Mouse (Mus musculus): ENCODE data around the gene Ulk4. TPM values are rescaled to one million over a fixed set of nuclear protein-coding genes. Genes with fewer than 3 reads are reported as not detected.
"Not testable (repeated sequence)": the region's sequence is repeated elsewhere in the genome, so short reads cannot be mapped to it uniquely, and the experiment has no call there.

Ulk4 gene
- polyA plus RNA-seq, 1 experiment from 2014 or later = 213 TPM

DNA sequence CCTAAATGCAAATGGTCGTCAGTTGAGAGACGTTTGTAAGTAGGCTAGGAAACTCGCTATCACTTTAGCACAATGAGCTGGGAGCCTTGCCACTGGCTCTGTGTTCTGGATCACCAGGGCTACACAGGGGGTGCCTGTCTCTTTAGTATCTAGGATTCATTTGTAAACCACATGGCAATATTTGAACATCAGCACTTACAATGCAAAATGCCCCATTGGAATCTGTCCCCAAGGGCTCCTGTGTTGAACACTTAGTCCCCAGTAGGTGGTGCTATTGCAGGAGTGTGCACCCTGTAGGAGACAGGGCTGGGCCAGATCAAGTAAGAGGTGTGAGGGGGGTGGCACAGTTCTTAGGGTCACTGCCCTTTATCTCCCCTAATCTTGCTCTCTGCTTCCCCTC, 217.7 kb downstream of the Ulk4 start:
- Histone ChIP-seq H3K9me3 (replicated peaks; ENCODE audit: control insufficient read depth, low read length) (no peaks in the 10 kb centered on the region), H3K4me3 (ENCODE audit: low read depth, low read length) (no peak overlapping the region), H3K36me3 (replicated peaks; ENCODE audit: control insufficient read depth, insufficient read depth, low read depth, low read length) (no peaks in the 10 kb centered on the region), H3K9ac (replicated peaks; ENCODE audit: low read length) (no peak overlapping the region), H3K27me3 (ENCODE audit: control insufficient read depth, insufficient read depth, low read length) (no peaks in the 10 kb centered on the region), H3K4me1 (ENCODE audit: control insufficient read depth, insufficient read depth, low read length) (no peaks in the 10 kb centered on the region), H3K27ac (replicated peaks; ENCODE audit: low read depth, low read length) (no peak overlapping the region), H3K4me2 (ENCODE audit: low read depth, low read length) (no peak overlapping the region)
- ATAC-seq (replicated peaks; ENCODE audit: insufficient number of reproducible peaks, low FRiP score, low TSS enrichment, low read depth) (peak; percentile 44; the same call in 1 of the 2 replicates), DNase-seq (ENCODE audit: low spot score) (peak; percentile 46)
- 95% methylated on average over 3 of the region's 3 CpGs for WGBS

DNA sequence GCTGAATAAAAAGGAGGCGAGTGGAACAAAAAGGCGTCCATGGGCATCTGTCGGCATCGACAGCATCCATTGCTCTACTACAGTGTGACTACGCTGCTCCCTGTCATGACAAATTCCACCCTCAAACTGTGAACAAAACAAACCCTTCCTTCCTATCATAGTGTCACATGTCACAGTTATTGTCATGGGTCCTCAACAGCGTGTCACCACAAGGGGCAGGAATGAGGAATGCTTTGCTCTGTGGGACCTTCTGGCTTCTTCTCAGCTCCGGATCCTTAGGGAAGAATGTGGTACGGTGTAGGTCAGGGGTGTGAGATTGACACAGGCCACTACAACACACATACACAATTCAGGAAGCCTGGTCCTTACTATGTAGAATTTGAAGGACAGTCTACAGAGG, 218.5 kb downstream of the Ulk4 start:
- 75% methylated on average over 8 of the region's 8 CpGs for WGBS
- ATAC-seq (replicated peaks; ENCODE audit: insufficient number of reproducible peaks, low FRiP score, low TSS enrichment, low read depth) (no peak), DNase-seq (ENCODE audit: low spot score) (no peak)
- H3K27me3 ChIP-seq (ENCODE audit: control insufficient read depth, insufficient read depth, low read length) = no peaks in the 10 kb centered on the region
- no peaks in the 10 kb centered on the region for H3K4me1 ChIP-seq (ENCODE audit: control insufficient read depth, insufficient read depth, low read length)
- no peak overlapping the region for H3K4me2 ChIP-seq (ENCODE audit: low read depth, low read length)
- H3K27ac ChIP-seq (replicated peaks; ENCODE audit: low read depth, low read length) = no peak overlapping the region
- H3K36me3 ChIP-seq (replicated peaks; ENCODE audit: control insufficient read depth, insufficient read depth, low read depth, low read length) = no peaks in the 10 kb centered on the region
- no peak overlapping the region for H3K9ac ChIP-seq (replicated peaks; ENCODE audit: low read length)
- no peak overlapping the region for H3K4me3 ChIP-seq (ENCODE audit: low read depth, low read length)
- H3K9me3 ChIP-seq (replicated peaks; ENCODE audit: control insufficient read depth, low read length) = no peaks in the 10 kb centered on the region

DNA sequence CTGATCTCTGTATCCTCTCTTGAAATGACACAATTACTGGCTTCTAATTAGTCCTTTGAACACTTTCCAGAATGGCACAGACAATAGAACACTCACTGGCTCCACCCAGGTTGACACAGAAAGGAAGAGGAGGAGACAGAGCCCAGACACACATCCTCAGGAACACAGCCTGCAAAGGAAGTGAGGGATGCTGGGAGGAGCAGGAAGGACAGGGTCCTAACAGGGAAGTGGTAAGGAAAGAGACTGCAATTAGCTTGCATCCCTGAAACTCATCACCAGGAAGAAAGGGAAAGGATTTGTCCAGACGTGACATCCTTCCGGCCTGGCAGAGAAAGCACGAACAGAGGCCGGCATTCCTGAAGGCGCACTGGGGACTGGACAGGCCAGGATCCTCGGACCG, 218.9 kb downstream of the Ulk4 start:
- Histone ChIP-seq H3K36me3 (replicated peaks; ENCODE audit: control insufficient read depth, insufficient read depth, low read depth, low read length) (no peaks in the 10 kb centered on the region), H3K27me3 (ENCODE audit: control insufficient read depth, insufficient read depth, low read length) (no peaks in the 10 kb centered on the region), H3K4me2 (ENCODE audit: low read depth, low read length) (no peak overlapping the region), H3K4me3 (ENCODE audit: low read depth, low read length) (no peak overlapping the region), H3K4me1 (ENCODE audit: control insufficient read depth, insufficient read depth, low read length) (no peaks in the 10 kb centered on the region), H3K9me3 (replicated peaks; ENCODE audit: control insufficient read depth, low read length) (no peaks in the 10 kb centered on the region), H3K27ac (replicated peaks; ENCODE audit: low read depth, low read length) (no peak overlapping the region), H3K9ac (replicated peaks; ENCODE audit: low read length) (no peak overlapping the region)
- ATAC-seq (replicated peaks; ENCODE audit: insufficient number of reproducible peaks, low FRiP score, low TSS enrichment, low read depth) (no peak), DNase-seq (ENCODE audit: low spot score) (no peak)
- 82% methylated on average over 7 of the region's 7 CpGs for WGBS

DNA sequence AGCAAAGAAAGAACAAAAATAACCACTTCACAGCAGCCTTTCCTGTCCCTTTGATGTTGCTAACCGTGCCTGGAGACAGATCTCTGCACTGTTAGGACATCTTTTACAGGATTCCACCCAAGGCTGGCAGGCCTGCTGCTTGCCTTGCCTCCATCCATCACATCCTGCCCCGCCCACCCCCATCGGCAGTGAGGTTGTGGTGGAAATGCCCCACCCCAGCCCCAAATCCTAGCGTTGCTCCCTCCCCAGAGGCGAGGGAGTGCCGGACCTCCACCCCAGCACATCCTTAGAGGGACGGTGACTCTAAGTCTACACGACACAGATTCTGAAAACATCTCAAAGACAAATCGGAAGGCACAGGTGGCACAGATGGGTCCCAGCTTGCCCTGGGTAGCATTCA, 219.6 kb downstream of the Ulk4 start:
- no peaks in the 10 kb centered on the region for H3K9me3 ChIP-seq (replicated peaks; ENCODE audit: control insufficient read depth, low read length)
- no peak for ATAC-seq (replicated peaks; ENCODE audit: insufficient number of reproducible peaks, low FRiP score, low TSS enrichment, low read depth)
- no peaks in the 10 kb centered on the region for H3K36me3 ChIP-seq (replicated peaks; ENCODE audit: control insufficient read depth, insufficient read depth, low read depth, low read length)
- H3K4me1 ChIP-seq (ENCODE audit: control insufficient read depth, insufficient read depth, low read length) = no peaks in the 10 kb centered on the region
- no peak overlapping the region for H3K4me3 ChIP-seq (ENCODE audit: low read depth, low read length)
- WGBS = 63% methylated on average over 9 of the region's 9 CpGs
- H3K27ac ChIP-seq (replicated peaks; ENCODE audit: low read depth, low read length) = no peak overlapping the region
- DNase-seq (ENCODE audit: low spot score) = no peak
- H3K4me2 ChIP-seq (ENCODE audit: low read depth, low read length) = no peak overlapping the region
- no peaks in the 10 kb centered on the region for H3K27me3 ChIP-seq (ENCODE audit: control insufficient read depth, insufficient read depth, low read length)
- H3K9ac ChIP-seq (replicated peaks; ENCODE audit: low read length) = no peak overlapping the region

DNA sequence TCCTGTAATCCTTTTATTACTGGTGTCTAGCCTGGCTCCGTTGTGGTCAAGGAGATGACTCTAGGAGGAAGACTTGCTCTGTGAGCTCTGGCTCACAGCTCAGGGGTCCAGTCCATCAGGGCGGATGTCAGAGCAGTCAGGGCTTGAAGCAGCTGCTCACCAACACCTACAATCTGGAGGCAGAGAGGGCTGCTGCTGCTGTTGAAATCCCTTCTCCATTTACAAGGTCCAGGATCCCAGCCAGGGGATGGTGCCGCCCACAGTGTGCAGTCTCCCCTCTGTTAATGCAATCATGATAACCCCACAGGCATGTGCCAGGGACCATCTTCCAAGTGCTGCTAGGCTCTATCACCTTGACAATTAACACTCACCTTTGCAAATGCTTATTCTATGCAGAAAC, 220.5 kb downstream of the Ulk4 start:
- WGBS = 80% methylated on average over 3 of the region's 3 CpGs

DNA sequence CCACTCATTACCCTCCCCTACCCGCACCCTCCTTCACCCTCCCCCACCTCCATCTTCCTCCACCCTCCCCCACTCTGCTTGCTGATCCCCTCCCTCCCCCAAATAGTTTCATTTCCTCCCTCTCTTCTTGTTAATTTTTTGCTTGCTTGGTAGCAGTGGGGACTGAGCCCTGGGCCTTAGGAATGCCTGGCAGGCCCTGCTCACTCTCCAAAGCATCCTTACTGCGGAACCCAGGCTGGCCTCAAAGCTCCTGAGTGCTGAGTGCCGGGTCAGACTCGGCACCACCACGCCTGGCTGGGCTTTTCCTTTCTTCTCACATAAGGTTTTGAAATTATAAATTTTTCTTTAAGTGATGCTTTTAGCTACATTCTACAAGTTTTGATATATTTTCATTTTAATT, 221.0 kb downstream of the Ulk4 start:
- ATAC-seq (replicated peaks; ENCODE audit: insufficient number of reproducible peaks, low FRiP score, low TSS enrichment, low read depth) (no peak), DNase-seq (ENCODE audit: low spot score) (no peak)
- H3K4me3 ChIP-seq (ENCODE audit: low read depth, low read length) = no peak overlapping the region
- H3K9me3 ChIP-seq (replicated peaks; ENCODE audit: control insufficient read depth, low read length) = no peaks in the 10 kb centered on the region
- no peaks in the 10 kb centered on the region for H3K4me1 ChIP-seq (ENCODE audit: control insufficient read depth, insufficient read depth, low read length)
- no peaks in the 10 kb centered on the region for H3K27me3 ChIP-seq (ENCODE audit: control insufficient read depth, insufficient read depth, low read length)
- no peak overlapping the region for H3K4me2 ChIP-seq (ENCODE audit: low read depth, low read length)
- H3K27ac ChIP-seq (replicated peaks; ENCODE audit: low read depth, low read length) = no peak overlapping the region
- no peak overlapping the region for H3K9ac ChIP-seq (replicated peaks; ENCODE audit: low read length)
- no peaks in the 10 kb centered on the region for H3K36me3 ChIP-seq (replicated peaks; ENCODE audit: control insufficient read depth, insufficient read depth, low read depth, low read length)
- 73% methylated on average over 5 of the region's 5 CpGs for whole genome bisulfite sequencing

More for the DNA sequence above, 220.5 kb downstream of the Ulk4 start:
- H3K4me3 ChIP-seq (ENCODE audit: low read depth, low read length) = no peak overlapping the region
- ATAC-seq (replicated peaks; ENCODE audit: insufficient number of reproducible peaks, low FRiP score, low TSS enrichment, low read depth) = no peak
- H3K4me1 ChIP-seq (ENCODE audit: control insufficient read depth, insufficient read depth, low read length) = no peaks in the 10 kb centered on the region
- no peak overlapping the region for H3K9ac ChIP-seq (replicated peaks; ENCODE audit: low read length)
- no peaks in the 10 kb centered on the region for H3K27me3 ChIP-seq (ENCODE audit: control insufficient read depth, insufficient read depth, low read length)
- H3K27ac ChIP-seq (replicated peaks; ENCODE audit: low read depth, low read length) = no peak overlapping the region
- no peak for DNase-seq (ENCODE audit: low spot score)
- H3K9me3 ChIP-seq (replicated peaks; ENCODE audit: control insufficient read depth, low read length) = no peaks in the 10 kb centered on the region
- H3K4me2 ChIP-seq (ENCODE audit: low read depth, low read length) = no peak overlapping the region
- no peaks in the 10 kb centered on the region for H3K36me3 ChIP-seq (replicated peaks; ENCODE audit: control insufficient read depth, insufficient read depth, low read depth, low read length)

DNA sequence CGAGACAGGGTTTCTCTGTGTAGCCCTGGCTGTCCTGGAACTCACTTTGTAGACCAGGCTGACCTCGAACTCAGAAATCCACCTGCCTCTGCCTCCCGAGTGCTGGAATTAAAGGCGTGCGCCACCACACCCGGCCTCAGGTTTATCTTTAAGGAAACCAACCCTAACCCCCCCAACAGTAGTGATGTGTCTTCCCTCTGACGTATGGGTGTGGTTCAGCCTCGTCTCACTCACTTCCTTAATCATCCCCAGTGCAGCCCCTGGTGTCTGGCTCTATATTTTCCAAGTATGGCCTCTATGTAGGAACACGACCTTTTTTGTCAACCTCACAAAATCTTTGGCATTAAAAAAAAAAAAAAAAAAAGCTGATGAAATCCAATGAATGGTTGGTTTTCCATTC, 231.3 kb downstream of the Ulk4 start:
- not testable (repeated sequence) for H3K4me2 ChIP-seq (ENCODE audit: low read depth, low read length); H3K27ac ChIP-seq (replicated peaks; ENCODE audit: low read depth, low read length); H3K4me1 ChIP-seq (ENCODE audit: control insufficient read depth, insufficient read depth, low read length); H3K9ac ChIP-seq (replicated peaks; ENCODE audit: low read length); ATAC-seq (replicated peaks; ENCODE audit: insufficient number of reproducible peaks, low FRiP score, low TSS enrichment, low read depth); H3K36me3 ChIP-seq (replicated peaks; ENCODE audit: control insufficient read depth, insufficient read depth, low read depth, low read length); H3K9me3 ChIP-seq (replicated peaks; ENCODE audit: control insufficient read depth, low read length); DNase-seq (ENCODE audit: low spot score); H3K4me3 ChIP-seq (ENCODE audit: low read depth, low read length); H3K27me3 ChIP-seq (ENCODE audit: control insufficient read depth, insufficient read depth, low read length)
- WGBS = 78% methylated on average over 8 of the region's 9 CpGs

DNA sequence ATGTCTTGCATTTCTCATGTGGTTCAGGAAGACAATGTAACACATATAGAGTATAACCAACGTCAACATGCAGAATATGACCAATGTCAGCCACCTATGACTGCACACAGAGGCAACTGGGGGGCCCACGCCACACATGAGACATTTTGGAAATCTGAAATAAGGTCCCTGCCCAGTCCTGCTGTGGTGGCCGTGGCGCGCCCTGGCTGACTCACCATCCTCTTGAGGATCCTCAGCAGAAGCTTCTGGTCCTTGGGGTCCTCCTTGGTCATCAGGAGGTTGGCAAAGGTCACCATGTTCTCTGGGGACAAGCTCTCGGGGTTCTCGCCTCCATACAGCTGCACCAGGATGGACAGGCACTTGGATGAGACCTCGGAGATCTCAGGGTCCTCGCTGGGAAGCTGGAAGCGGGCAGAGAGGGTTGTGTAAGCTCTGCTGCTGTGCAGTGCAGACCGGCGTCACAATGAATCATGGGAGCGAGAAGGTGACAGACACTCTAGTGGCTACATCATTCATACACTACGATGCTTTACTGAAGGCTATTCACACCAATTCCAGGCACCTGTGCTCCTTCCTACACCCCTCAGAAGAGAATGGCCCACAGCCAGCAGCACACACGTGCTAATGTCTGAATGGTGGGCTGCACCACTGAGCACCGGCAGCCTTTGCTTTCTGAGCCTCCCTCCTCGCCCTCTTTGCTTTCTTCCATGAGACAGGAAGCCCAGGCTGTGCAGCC, 232.4 kb downstream of the Ulk4 start:
- 81% methylated on average over 17 of the region's 17 CpGs for WGBS
- H3K27ac ChIP-seq (replicated peaks; ENCODE audit: low read depth, low read length) = no peak overlapping the region
- no peak for ATAC-seq (replicated peaks; ENCODE audit: insufficient number of reproducible peaks, low FRiP score, low TSS enrichment, low read depth)

More for the DNA sequence above, 232.4 kb downstream of the Ulk4 start:
- DNase-seq (ENCODE audit: low spot score) = no peak
- Histone ChIP-seq H3K9me3 (replicated peaks; ENCODE audit: control insufficient read depth, low read length) (no peaks in the 10 kb centered on the region), H3K4me3 (ENCODE audit: low read depth, low read length) (no peak overlapping the region), H3K36me3 (replicated peaks; ENCODE audit: control insufficient read depth, insufficient read depth, low read depth, low read length) (no peaks in the 10 kb centered on the region), H3K4me2 (ENCODE audit: low read depth, low read length) (no peak overlapping the region), H3K9ac (replicated peaks; ENCODE audit: low read length) (no peak overlapping the region), H3K27me3 (ENCODE audit: control insufficient read depth, insufficient read depth, low read length) (no peaks in the 10 kb centered on the region), H3K4me1 (ENCODE audit: control insufficient read depth, insufficient read depth, low read length) (no peaks in the 10 kb centered on the region)
